Mouse (Mus musculus) G1E (cell line): ENCODE measurements around the gene Dhrs4. TPM values are rescaled to one million over a fixed set of nuclear protein-coding genes. Genes with fewer than 3 reads are reported as not detected.

Experiments
- ATAC-seq: 2 replicates; pipeline ENCODE4 v1.8.0; 2016; ENCODE audit warnings: mild to moderate bottlenecking; ENCODE audit not compliant: insufficient number of reproducible peaks, poor library complexity, low FRiP score, severe bottlenecking; ENCODE audit errors: extremely low read depth
- DNase-seq: peaks from one replicate; pipeline ENCODE4 v3.0.0; 2012; ENCODE audit warnings: low spot score
- H3K27me3 ChIP-seq: 2 replicates; pipeline ENCODE4 v1.6.1; 2012; ENCODE audit warnings: mild to moderate bottlenecking, low read length, inconsistent platforms; ENCODE audit not compliant: insufficient read depth
- H3K36me3 ChIP-seq: replicated peaks from 2 replicates; pipeline ENCODE3; 2012; ENCODE audit warnings: mild to moderate bottlenecking, inconsistent platforms
- H3K4me1 ChIP-seq: 2 replicates; pipeline ENCODE4 v1.6.1; 2012; ENCODE audit warnings: low read depth, low read length, inconsistent platforms, mixed read lengths; ENCODE audit not compliant: insufficient read depth
- H3K4me3 ChIP-seq: 2 replicates; pipeline ENCODE4 v1.5.1; 2012; ENCODE audit warnings: low read depth, mild to moderate bottlenecking, inconsistent platforms, low read length, moderate library complexity, mixed read lengths
- H3K9me3 ChIP-seq: replicated peaks from 2 replicates; pipeline ENCODE4 v1.6.1; 2012; ENCODE audit warnings: inconsistent platforms
- CTCF ChIP-seq: IDR thresholded peaks from 2 replicates; pipeline ENCODE4 v1.5.1; 2012; ENCODE audit warnings: low read depth, low read length, inconsistent platforms, mixed read lengths
- GATA1 ChIP-seq: IDR thresholded peaks from 2 replicates; pipeline ENCODE4 v1.6.1; 2012; ENCODE audit warnings: borderline replicate concordance, low read length, inconsistent platforms, mixed read lengths
- GATA2 ChIP-seq: IDR thresholded peaks from 2 replicates; pipeline ENCODE4 v1.6.1; 2012; ENCODE audit warnings: low read depth, low read length, inconsistent platforms, borderline replicate concordance
- POLR2AphosphoS5 ChIP-seq: IDR thresholded peaks from 2 replicates; pipeline ENCODE4 v1.6.1; 2012; ENCODE audit warnings: low read depth, low read length, inconsistent platforms; ENCODE audit not compliant: insufficient replicate concordance
- TAL1 ChIP-seq: conservative IDR thresholded peaks from 2 replicates; pipeline ENCODE4 v1.6.1; 2012; ENCODE audit warnings: low read depth, low read length, inconsistent platforms, mixed read lengths
- polyA plus RNA-seq: library from polyadenylated mRNA; stranded (reverse); fragments of >175 nt; gene quantifications from 2 replicates; pipeline ENCODE4 v1.2.3, GENCODE M21; 2012
- total RNA-seq, 2 experiments: library from RNA; stranded (forward) in 1 of 2; stranded (reverse) in 1 of 2; fragments of 200-1000 nt in 1 of 2; fragments of >200 nt in 1 of 2; fragmentation: Nextera tagmentation in 1 of 2; gene quantifications; 2 replicates each; pipeline ENCODE4 v1.2.3; 2014 to 2017

Dhrs4 gene
- total and polyA plus RNA-seq, 3 experiments: 21.1 to 47.7 (median 37.4) TPM

DNA sequence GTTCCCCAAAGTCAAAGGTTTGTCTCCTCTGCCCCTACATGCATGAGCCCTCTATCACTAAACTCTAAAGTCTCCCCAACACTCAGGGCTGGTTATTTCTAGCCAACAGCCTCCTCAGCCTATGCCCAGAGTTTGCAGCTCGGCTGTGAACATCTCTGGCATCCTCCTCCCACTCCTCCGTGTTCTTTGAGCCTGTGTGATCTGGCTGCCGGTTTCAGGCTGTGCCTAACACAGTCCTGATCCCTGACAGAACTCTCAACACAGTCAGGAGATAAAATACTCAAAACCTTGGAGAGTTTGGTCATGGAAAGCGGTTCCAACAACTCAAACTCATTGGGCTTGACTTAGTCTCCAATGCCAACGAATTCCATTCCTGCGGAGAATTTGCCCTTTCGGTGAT lies 11.4 kb upstream of the Dhrs4 start:
- TF ChIP-seq CTCF (no peak), GATA2 (no peak), TAL1 (no peak), GATA1 (no peak), POLR2AphosphoS5 (no peak)
- no peak for ATAC-seq
- DNase-seq: no peak
- Histone ChIP-seq H3K4me1 (no peaks in the 10 kb centered on the region), H3K36me3 (no peaks in the 10 kb centered on the region), H3K9me3 (no peaks in the 10 kb centered on the region), H3K4me3 (no peak overlapping the region), H3K27me3 (peaks cover 55% of the 10 kb centered on the region)

DNA sequence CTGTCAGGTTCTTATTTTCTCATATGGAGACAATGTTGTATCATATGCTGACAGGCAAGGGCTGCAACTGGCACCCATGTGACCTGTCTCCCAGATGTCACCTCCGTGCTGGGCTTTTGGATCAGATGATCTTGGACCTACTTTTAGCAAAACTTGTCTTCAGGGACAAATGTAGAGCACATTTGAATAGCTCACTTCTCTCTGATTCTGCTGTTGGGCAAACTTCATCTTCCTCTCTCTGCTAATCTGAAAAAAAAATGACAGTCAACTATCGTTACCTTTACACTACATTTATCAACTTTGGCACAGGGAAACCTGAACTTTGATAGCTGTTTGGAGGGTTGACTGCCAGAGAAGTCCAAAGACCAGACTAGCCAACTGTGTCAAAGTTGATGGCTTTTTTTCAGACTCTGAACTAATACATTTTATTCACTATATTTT lies 10.2 kb upstream of the Dhrs4 start:
- H3K4me3 ChIP-seq: no peak overlapping the region
- H3K36me3 ChIP-seq: no peaks in the 10 kb centered on the region
- H3K4me1 ChIP-seq: no peaks in the 10 kb centered on the region
- H3K9me3 ChIP-seq: no peaks in the 10 kb centered on the region
- H3K27me3 ChIP-seq: peaks cover 49% of the 10 kb centered on the region
- DNase-seq (no peak), ATAC-seq (no peak)
- no peak for TF ChIP-seq POLR2AphosphoS5
- no peak for TF ChIP-seq GATA1
- TF ChIP-seq TAL1: no peak
- no peak for TF ChIP-seq GATA2
- TF ChIP-seq CTCF: no peak

DNA sequence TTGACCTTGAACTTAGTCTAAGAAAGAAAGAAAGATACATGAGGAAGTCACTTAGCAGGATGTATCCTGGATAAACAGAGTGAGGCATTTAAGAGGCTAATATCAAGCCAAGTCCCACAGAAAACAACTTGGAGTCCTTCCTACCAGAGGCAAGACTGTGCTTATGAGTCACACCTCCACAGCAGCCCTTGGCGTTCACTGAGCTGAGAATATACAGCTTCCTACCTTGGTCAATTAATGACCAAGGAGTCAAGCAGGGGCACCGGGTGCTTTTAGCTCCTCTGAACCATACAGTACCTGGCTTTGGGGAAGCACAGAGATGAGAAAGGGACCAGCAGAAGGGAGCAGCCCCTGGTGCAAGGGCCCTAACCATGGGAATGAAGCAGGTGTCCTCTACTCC lies 9.5 kb upstream of the Dhrs4 start:
- no peaks in the 10 kb centered on the region for H3K9me3 ChIP-seq
- peaks cover 45% of the 10 kb centered on the region for H3K27me3 ChIP-seq
- DNase-seq (no peak), ATAC-seq (no peak)
- no peaks in the 10 kb centered on the region for H3K36me3 ChIP-seq
- H3K4me1 ChIP-seq: no peaks in the 10 kb centered on the region
- TF ChIP-seq GATA2: no peak
- TF ChIP-seq GATA1: no peak
- no peak overlapping the region for H3K4me3 ChIP-seq

DNA sequence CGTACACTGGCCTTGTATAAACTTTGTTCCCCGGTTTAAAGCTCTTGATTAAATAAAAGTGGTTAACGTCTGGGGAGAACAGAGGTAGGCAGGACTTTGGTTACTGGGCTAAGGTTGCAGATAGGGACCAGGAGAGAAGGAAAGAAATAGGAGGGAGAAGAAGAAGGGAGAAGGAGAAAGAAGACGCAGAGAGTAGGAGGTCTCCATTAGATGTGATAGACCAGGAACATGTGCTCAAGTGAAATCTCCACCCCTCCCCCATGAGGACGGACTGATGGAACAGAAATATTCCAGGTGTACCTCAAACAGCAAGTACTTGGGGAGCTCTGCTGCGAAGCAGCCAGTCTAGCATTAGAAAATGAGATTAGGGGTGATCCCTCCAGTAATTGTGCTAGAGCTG lies 8.7 kb upstream of the Dhrs4 start:
- TF ChIP-seq POLR2AphosphoS5 (no peak), TAL1 (no peak), CTCF (no peak)
- Histone ChIP-seq H3K4me3 (no peak overlapping the region), H3K4me1 (no peaks in the 10 kb centered on the region), H3K36me3 (no peaks in the 10 kb centered on the region), H3K27me3 (peaks cover 40% of the 10 kb centered on the region), H3K9me3 (no peaks in the 10 kb centered on the region)
- ATAC-seq (no peak), DNase-seq (no peak)

DNA sequence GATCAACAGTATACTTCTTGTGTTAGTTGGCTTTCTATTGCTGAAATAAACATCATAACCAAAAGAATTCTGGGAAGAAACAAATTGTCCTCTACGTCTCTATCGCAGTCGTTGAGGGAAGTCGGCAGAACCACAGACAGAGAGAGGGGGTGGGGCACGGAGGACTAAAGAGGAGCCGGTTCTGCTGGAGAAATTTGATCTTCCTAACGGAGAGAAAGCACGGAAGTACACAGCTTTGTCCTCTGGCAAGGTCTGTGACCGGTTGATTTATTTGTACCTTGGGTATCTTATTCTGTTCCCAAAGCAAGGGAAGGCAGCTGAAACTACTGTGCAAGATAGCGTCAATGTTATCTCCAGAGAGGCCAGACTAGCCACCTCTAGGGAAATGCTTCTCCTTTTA lies 7.8 kb upstream of the Dhrs4 start:
- DNase-seq: no peak
- peaks cover 35% of the 10 kb centered on the region for H3K27me3 ChIP-seq
- H3K36me3 ChIP-seq: no peaks in the 10 kb centered on the region
- no peaks in the 10 kb centered on the region for H3K9me3 ChIP-seq
- H3K4me1 ChIP-seq: peaks cover 4% of the 10 kb centered on the region
- H3K4me3 ChIP-seq: no peak overlapping the region
- TF ChIP-seq TAL1: no peak
- TF ChIP-seq GATA2: no peak
- TF ChIP-seq GATA1: no peak
- no peak for TF ChIP-seq POLR2AphosphoS5
- no peak for TF ChIP-seq CTCF
- no peak for ATAC-seq

DNA sequence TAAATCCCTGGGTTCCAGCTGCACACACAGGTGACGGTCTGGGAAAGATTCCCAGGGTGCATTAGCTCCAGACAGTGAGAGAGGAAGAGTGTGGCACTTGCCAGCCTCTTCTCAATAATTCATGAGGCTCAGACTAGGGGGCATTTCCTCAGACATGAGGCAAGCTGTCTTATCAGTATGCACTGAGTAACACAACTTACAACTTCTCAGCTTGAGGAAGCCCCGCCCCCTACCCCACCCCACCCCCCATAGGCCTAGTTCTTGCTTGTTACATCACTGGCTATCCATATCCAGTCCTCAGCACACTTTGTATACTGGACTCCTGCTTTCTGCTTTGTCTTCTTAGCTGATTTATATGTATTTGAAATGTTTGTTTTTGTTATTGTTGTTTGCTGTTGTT lies 2.9 kb upstream of the Dhrs4 start:
- TF ChIP-seq GATA2: no peak
- no peak for TF ChIP-seq POLR2AphosphoS5
- TF ChIP-seq GATA1: no peak
- TF ChIP-seq TAL1: no peak
- no peak for TF ChIP-seq CTCF
- no peak for DNase-seq
- Histone ChIP-seq H3K4me3 (no peak overlapping the region), H3K9me3 (no peaks in the 10 kb centered on the region), H3K27me3 (peaks cover 8% of the 10 kb centered on the region), H3K4me1 (peaks cover 24% of the 10 kb centered on the region), H3K36me3 (peaks cover 10% of the 10 kb centered on the region)
- ATAC-seq: no peak

DNA sequence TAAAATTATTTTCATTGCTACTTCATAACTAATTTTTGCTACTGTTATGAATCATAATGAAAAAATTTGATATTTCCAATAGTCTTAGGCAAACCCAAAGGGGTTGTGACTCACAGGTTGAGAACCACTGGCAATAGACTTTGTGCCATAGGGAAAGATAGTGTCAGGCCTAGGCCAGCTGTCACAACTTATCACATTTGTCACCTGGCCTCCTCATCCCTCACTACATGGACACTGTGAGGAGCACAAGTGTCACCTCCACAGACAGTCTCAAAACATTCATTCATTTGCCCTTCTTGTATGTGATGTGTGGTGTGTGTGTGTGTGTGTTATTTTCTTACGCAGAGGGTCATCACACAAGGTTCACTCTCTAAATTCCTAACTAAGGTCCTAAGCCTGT lies 1.1 kb upstream of the Dhrs4 start:
- no peak overlapping the region for H3K4me3 ChIP-seq
- H3K4me1 ChIP-seq: peaks cover 37% of the 10 kb centered on the region
- H3K9me3 ChIP-seq: no peaks in the 10 kb centered on the region
- peaks cover 26% of the 10 kb centered on the region for H3K36me3 ChIP-seq
- DNase-seq (no peak), ATAC-seq (no peak)
- H3K27me3 ChIP-seq: no peaks in the 10 kb centered on the region; the same call in 1 of the 2 replicates
- TF ChIP-seq CTCF (no peak), POLR2AphosphoS5 (no peak), TAL1 (no peak), GATA1 (no peak), GATA2 (no peak)
